25 mouse cellular contexts compared by ENCODE assay signal in genomic region chr2:153430571-153430970, GRCm38 (mm10).
DNase-seq lines count a peak whose midpoint lies in the region; ATAC-seq and TF ChIP-seq lines count a peak whose summit lies in the region.
"Had no signal": no experiment of that assay in that cellular context is flagged by ENCODE, and none has a peak within 500 bp of the region (broad histone marks: within the 10 kb centered on the region; RNA-seq: fewer than 3 reads in every experiment).

No protein-coding gene starts in this region.

- TF ChIP-seq CTCF in intestine, postnatal 0 days (IDR thresholded peaks at IDR 0.05; ENCODE audit: low read depth) = no peak

- H3K4me3 ChIP-seq in intestine, embryonic 16.5 days (ENCODE audit: low read length) = no peak overlapping the region
- no peak overlapping the region for H3K4me3 ChIP-seq in intestine, embryonic 15.5 days (replicated peaks)
- H3K4me3 ChIP-seq in lung, embryonic 15.5 days = no peak overlapping the region
- no peak overlapping the region for H3K4me3 ChIP-seq in intestine, postnatal 0 days (ENCODE audit: low read depth, low read length)
- H3K4me3 ChIP-seq: embryonic facial prominence, embryonic 12.5 days; embryonic facial prominence, embryonic 15.5 days; heart, embryonic 15.5 days had no signal

- no peaks in the 10 kb centered on the region for H3K27me3 ChIP-seq in intestine, embryonic 16.5 days (replicated peaks; ENCODE audit: control insufficient read depth, insufficient read depth, low read length)
- H3K27me3 ChIP-seq in intestine, embryonic 15.5 days (replicated peaks) = no peaks in the 10 kb centered on the region
- no peaks in the 10 kb centered on the region for H3K27me3 ChIP-seq in lung, embryonic 15.5 days
- no peaks in the 10 kb centered on the region for H3K27me3 ChIP-seq in intestine, postnatal 0 days (replicated peaks; ENCODE audit: control insufficient read depth, insufficient read depth, low read length)
- H3K27me3 ChIP-seq: embryonic facial prominence, embryonic 12.5 days; embryonic facial prominence, embryonic 15.5 days; heart, embryonic 15.5 days had no signal

- H3K36me3 ChIP-seq in intestine, embryonic 16.5 days (ENCODE audit: control insufficient read depth, insufficient read depth, low read length) = peaks cover 7% of the 10 kb centered on the region
- H3K36me3 ChIP-seq in intestine, embryonic 15.5 days = peaks cover 11% of the 10 kb centered on the region
- peaks cover 8% of the 10 kb centered on the region; the same call in 1 of the 2 replicates for H3K36me3 ChIP-seq in lung, embryonic 15.5 days
- H3K36me3 ChIP-seq in intestine, postnatal 0 days (ENCODE audit: control insufficient read depth, insufficient read depth) = peaks cover 52% of the 10 kb centered on the region

- no peak overlapping the region for H3K4me2 ChIP-seq in intestine, embryonic 16.5 days (ENCODE audit: low read depth, low read length)
- no peak overlapping the region for H3K4me2 ChIP-seq in intestine, embryonic 15.5 days (replicated peaks)
- H3K4me2 ChIP-seq in lung, embryonic 15.5 days = no peak overlapping the region
- H3K4me2 ChIP-seq in intestine, postnatal 0 days (replicated peaks; ENCODE audit: low read depth) = no peak overlapping the region
- H3K4me2 ChIP-seq: embryonic facial prominence, embryonic 12.5 days; embryonic facial prominence, embryonic 15.5 days; heart, embryonic 15.5 days; hindbrain, embryonic 14.5 days had no signal

- no peak for ATAC-seq in intestine, embryonic 16.5 days
- ATAC-seq in intestine, embryonic 15.5 days = no peak
- ATAC-seq in lung, embryonic 15.5 days (ENCODE audit: borderline replicate concordance, extremely low read depth, low FRiP score, low TSS enrichment) = no peak
- no peak for ATAC-seq in intestine, postnatal 0 days
- ATAC-seq: CD4-positive, CD25-positive, alpha-beta regulatory T cell, adult 4 months; forebrain, embryonic 14.5 days; forebrain, postnatal 0 days had no signal

- H3K9me3 ChIP-seq in intestine, embryonic 16.5 days (ENCODE audit: control insufficient read depth, low read length) = no peaks in the 10 kb centered on the region
- H3K9me3 ChIP-seq in intestine, embryonic 15.5 days = no peaks in the 10 kb centered on the region
- no peaks in the 10 kb centered on the region for H3K9me3 ChIP-seq in lung, embryonic 15.5 days
- H3K9me3 ChIP-seq in intestine, postnatal 0 days (ENCODE audit: control insufficient read depth) = no peaks in the 10 kb centered on the region
- H3K9me3 ChIP-seq: embryonic facial prominence, embryonic 12.5 days; embryonic facial prominence, embryonic 15.5 days; heart, embryonic 15.5 days had no signal

- H3K4me1 ChIP-seq in intestine, embryonic 16.5 days (ENCODE audit: control insufficient read depth, insufficient read depth, low read length) = peaks cover 74% of the 10 kb centered on the region
- H3K4me1 ChIP-seq in intestine, embryonic 15.5 days (replicated peaks) = peaks cover 81% of the 10 kb centered on the region
- peaks cover 78% of the 10 kb centered on the region for H3K4me1 ChIP-seq in lung, embryonic 15.5 days
- peaks cover 20% of the 10 kb centered on the region for H3K4me1 ChIP-seq in intestine, postnatal 0 days (replicated peaks; ENCODE audit: control insufficient read depth, insufficient read depth, low read length)

- WGBS in intestine, embryonic 16.5 days = 83% methylated on average over 1 of the region's 1 CpGs
- WGBS in intestine, embryonic 15.5 days = 81% methylated on average over 1 of the region's 1 CpGs
- 90% methylated on average over 1 of the region's 1 CpGs for WGBS in lung, embryonic 15.5 days
- WGBS in intestine, postnatal 0 days = 83% methylated on average over 1 of the region's 1 CpGs

- H3K27ac ChIP-seq in intestine, embryonic 16.5 days (ENCODE audit: low read length) = peak overlapping the region; percentile 14; the same call in 1 of the 2 replicates
- H3K27ac ChIP-seq in intestine, embryonic 15.5 days = no peak overlapping the region
- 0 out of 2 replicates have a peak overlapping the region, but pooled peaks have one; percentile 97 for H3K27ac ChIP-seq in lung, embryonic 15.5 days
- peak overlapping the region; percentile 28; the same call in 1 of the 2 replicates for H3K27ac ChIP-seq in intestine, postnatal 0 days (ENCODE audit: low read depth, low read length)
- H3K27ac ChIP-seq: embryonic facial prominence, embryonic 12.5 days; embryonic facial prominence, embryonic 15.5 days; hindbrain, embryonic 14.5 days had no signal

- DNase-seq in lung, postnatal 25 days (ENCODE audit: low spot score) = no peak
- peak; percentile 57 for DNase-seq in lung, postnatal 10 days
- no peak for DNase-seq in lung, postnatal 36 days
- no peak for DNase-seq in gastrocnemius, adult 18-20 months (ENCODE audit: low spot score)
- DNase-seq: adrenal gland, adult 2 months; adrenal gland, postnatal 14 days; cerebellum, adult 11 months; cerebellum, adult 2 months; cerebellum, adult 9-11 months; cerebellum, postnatal 25 days; forebrain, postnatal 0 days; gastrocnemius, postnatal 25 days; heart, adult 18-20 months; heart, postnatal 14 days; heart, postnatal 4 days had no signal

- H3K9ac ChIP-seq in intestine, embryonic 16.5 days (ENCODE audit: low read depth, low read length) = no peak overlapping the region
- H3K9ac ChIP-seq in intestine, embryonic 15.5 days = no peak overlapping the region
- H3K9ac ChIP-seq in lung, embryonic 15.5 days = no peak overlapping the region
- H3K9ac ChIP-seq in intestine, postnatal 0 days (ENCODE audit: low read depth, low read length) = no peak overlapping the region
- H3K9ac ChIP-seq: embryonic facial prominence, embryonic 12.5 days; embryonic facial prominence, embryonic 15.5 days; forebrain, postnatal 0 days; heart, embryonic 15.5 days; hindbrain, embryonic 14.5 days had no signal
